Mouse (Mus musculus): ENCODE measurements around the gene Cdh22. TPM values are rescaled to one million over a fixed set of nuclear protein-coding genes. Genes with fewer than 3 reads are reported as not detected.

Cdh22 gene
- polyA plus RNA-seq, 1 experiment: 1.5 TPM

GRCm38 (mm10) chr2:165220347-165220945 is 14.2 kb downstream of the Cdh22 start:
- Histone ChIP-seq H3K27me3 (ENCODE audit: control insufficient read depth, insufficient read depth, insufficient read length) (peaks cover 79% of the 10 kb centered on the region), H3K4me2 (ENCODE audit: low read depth) (no peak overlapping the region), H3K79me2 (ENCODE audit: control insufficient read depth, insufficient read depth) (no peaks in the 10 kb centered on the region), H3K36me3 (ENCODE audit: control insufficient read depth, insufficient read depth) (no peaks in the 10 kb centered on the region), H3K4me3 (no peak overlapping the region), H3ac (ENCODE audit: control insufficient read depth, insufficient read length) (no peak overlapping the region)
- TF ChIP-seq POLR2A (IDR thresholded peaks at IDR 0.05; ENCODE audit: insufficient read length, low read depth): no peak
- no peak for TF ChIP-seq REST (IDR thresholded peaks at IDR 0.05; ENCODE audit: insufficient read depth, insufficient read length)
- TF ChIP-seq MAX (IDR thresholded peaks at IDR 0.05; ENCODE audit: low read depth): no peak
- TF ChIP-seq USF1 (IDR thresholded peaks at IDR 0.05; ENCODE audit: low read depth): no peak
- no peak for TF ChIP-seq SRF (IDR thresholded peaks at IDR 0.05; ENCODE audit: control insufficient read depth, insufficient read length, low read depth)
- TF ChIP-seq POLR2AphosphoS2 (IDR thresholded peaks at IDR 0.05; ENCODE audit: insufficient read length, low read depth): no peak
- TF ChIP-seq CEBPB (IDR thresholded peaks at IDR 0.05; ENCODE audit: insufficient read depth, poor library complexity, severe bottlenecking): no peak
- TF ChIP-seq MYOG (IDR thresholded peaks at IDR 0.05; ENCODE audit: control insufficient read depth in 1 of 3, insufficient read depth in 1 of 3, insufficient read length in 2 of 3, low read depth in 2 of 3): no peak
- no peak for TF ChIP-seq E2F4 (IDR thresholded peaks at IDR 0.05; ENCODE audit: insufficient read depth)
- no peak for TF ChIP-seq MYOD1 (IDR thresholded peaks at IDR 0.05; ENCODE audit: control insufficient read depth in 1 of 3, insufficient read length in 2 of 3, low read depth in 2 of 3)
- TF ChIP-seq TCF12 (IDR thresholded peaks at IDR 0.05; ENCODE audit: insufficient read depth, poor library complexity, severe bottlenecking): no peak
- TF ChIP-seq TCF3 (IDR thresholded peaks at IDR 0.05; ENCODE audit: insufficient read length, low read depth): no peak

GRCm38 (mm10) chr2:165218954-165219353 is 15.7 kb downstream of the Cdh22 start:
- no peak for TF ChIP-seq CEBPB (IDR thresholded peaks at IDR 0.05; ENCODE audit: insufficient read depth, poor library complexity, severe bottlenecking)
- TF ChIP-seq SRF (IDR thresholded peaks at IDR 0.05; ENCODE audit: control insufficient read depth, insufficient read length, low read depth): no peak
- no peak for TF ChIP-seq MYOG (IDR thresholded peaks at IDR 0.05; ENCODE audit: control insufficient read depth in 1 of 3, insufficient read depth in 1 of 3, insufficient read length in 2 of 3, low read depth in 2 of 3)
- no peak for TF ChIP-seq POLR2A (IDR thresholded peaks at IDR 0.05; ENCODE audit: insufficient read length, low read depth)
- no peak for TF ChIP-seq USF1 (IDR thresholded peaks at IDR 0.05; ENCODE audit: low read depth)
- peaks cover 76% of the 10 kb centered on the region for H3K27me3 ChIP-seq (ENCODE audit: control insufficient read depth, insufficient read depth, insufficient read length)
- H3ac ChIP-seq (ENCODE audit: control insufficient read depth, insufficient read length): no peak overlapping the region
- no peak overlapping the region for H3K4me3 ChIP-seq
- H3K36me3 ChIP-seq (ENCODE audit: control insufficient read depth, insufficient read depth): no peaks in the 10 kb centered on the region
- no peak overlapping the region for H3K4me2 ChIP-seq (ENCODE audit: low read depth)
- no peaks in the 10 kb centered on the region for H3K79me2 ChIP-seq (ENCODE audit: control insufficient read depth, insufficient read depth)

DNA sequence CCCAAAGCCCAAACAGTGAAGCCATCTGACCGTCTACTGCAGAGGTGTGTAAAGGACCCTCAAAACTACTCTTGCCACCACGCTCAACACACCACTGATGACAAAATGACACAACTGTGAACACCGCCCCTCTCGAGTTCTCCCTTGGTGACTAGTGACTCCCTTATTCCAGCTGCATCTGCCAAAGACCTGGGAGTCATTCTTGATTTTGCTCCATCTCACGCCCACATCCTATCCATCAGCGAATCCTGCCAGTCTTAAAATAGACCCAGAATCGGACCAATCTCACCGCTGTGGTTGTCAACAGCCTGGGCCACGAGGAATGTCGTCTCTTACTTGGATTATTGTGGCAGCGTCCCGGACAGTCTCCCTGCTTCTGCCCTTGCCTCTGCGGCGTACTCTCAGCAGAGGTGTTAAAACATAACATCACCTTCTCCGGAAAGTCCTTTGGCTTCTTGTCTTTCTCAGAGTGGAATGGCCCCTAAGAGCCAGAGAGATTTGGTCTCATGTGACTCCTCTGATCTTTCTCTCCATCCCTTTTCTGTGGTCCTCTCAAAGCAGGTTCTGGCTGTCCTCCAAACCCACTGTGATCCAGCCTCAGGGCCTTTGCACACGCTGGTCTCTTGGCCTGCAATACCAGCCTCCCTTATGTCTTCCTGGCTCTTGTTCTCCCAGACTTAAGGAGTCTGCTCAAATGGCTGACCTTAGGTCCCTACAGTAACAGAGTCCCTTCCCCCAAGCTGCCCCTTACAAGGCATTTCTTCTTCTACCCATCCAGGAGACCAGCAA is 17.1 kb downstream of the Cdh22 start:
- Histone ChIP-seq H3ac (ENCODE audit: control insufficient read depth, insufficient read length) (no peak overlapping the region), H3K79me2 (ENCODE audit: control insufficient read depth, insufficient read depth) (no peaks in the 10 kb centered on the region), H3K36me3 (ENCODE audit: control insufficient read depth, insufficient read depth) (no peaks in the 10 kb centered on the region), H3K27me3 (ENCODE audit: control insufficient read depth, insufficient read depth, insufficient read length) (peaks cover 76% of the 10 kb centered on the region), H3K4me3 (no peak overlapping the region), H3K4me2 (ENCODE audit: low read depth) (no peak overlapping the region)
- no peak for TF ChIP-seq USF1 (IDR thresholded peaks at IDR 0.05; ENCODE audit: low read depth)
- TF ChIP-seq SRF (IDR thresholded peaks at IDR 0.05; ENCODE audit: control insufficient read depth, insufficient read length, low read depth): no peak
- TF ChIP-seq TCF3 (IDR thresholded peaks at IDR 0.05; ENCODE audit: insufficient read length, low read depth): no peak
- no peak for TF ChIP-seq TCF12 (IDR thresholded peaks at IDR 0.05; ENCODE audit: insufficient read depth, poor library complexity, severe bottlenecking)
- TF ChIP-seq POLR2A (IDR thresholded peaks at IDR 0.05; ENCODE audit: insufficient read length, low read depth): no peak

GRCm38 (mm10) chr2:165215103-165215951 is 19.3 kb downstream of the Cdh22 start:
- H3K36me3 ChIP-seq (ENCODE audit: control insufficient read depth, insufficient read depth): no peaks in the 10 kb centered on the region
- H3K4me3 ChIP-seq: no peak overlapping the region
- H3K79me2 ChIP-seq (ENCODE audit: control insufficient read depth, insufficient read depth): no peaks in the 10 kb centered on the region
- TF ChIP-seq REST (IDR thresholded peaks at IDR 0.05; ENCODE audit: insufficient read depth, insufficient read length): no peak
- no peak for TF ChIP-seq TCF3 (IDR thresholded peaks at IDR 0.05; ENCODE audit: insufficient read length, low read depth)
- TF ChIP-seq POLR2AphosphoS2 (IDR thresholded peaks at IDR 0.05; ENCODE audit: insufficient read length, low read depth): no peak
- no peak for TF ChIP-seq MYOD1 (IDR thresholded peaks at IDR 0.05; ENCODE audit: control insufficient read depth in 1 of 3, insufficient read length in 2 of 3, low read depth in 2 of 3)
- H3K4me2 ChIP-seq (ENCODE audit: low read depth): no peak overlapping the region
- H3ac ChIP-seq (ENCODE audit: control insufficient read depth, insufficient read length): no peak overlapping the region
- H3K27me3 ChIP-seq (ENCODE audit: control insufficient read depth, insufficient read depth, insufficient read length): peaks cover 74% of the 10 kb centered on the region

Data from myocyte (in vitro differentiated cells).